Mouse (Mus musculus) embryonic facial prominence, embryonic 13.5 days (tissue): ENCODE data around the gene Wnt7b. TPM values are rescaled to one million over a fixed set of nuclear protein-coding genes. Genes with fewer than 3 reads are reported as not detected.
A peak's percentile ranks its signal among the peaks of the same experiment; 100 is the strongest.

Experiments used
- ATAC-seq: fragments of 200-750 bp; cut with Nextera tagmentation; 2 replicates; pipeline ENCODE4 v1.8.0; 2017; ENCODE audit warnings: low read depth; ENCODE audit not compliant: insufficient number of reproducible peaks, insufficient read depth, low FRiP score, low TSS enrichment
- H3K27ac ChIP-seq: fragments of 300-500 bp; sonication (generic); 2 replicates; pipeline ENCODE4 v1.5.1; 2015; ENCODE audit warnings: moderate library complexity, mild to moderate bottlenecking, inconsistent platforms
- H3K27me3 ChIP-seq: fragments of 300-500 bp; sonication (generic); 2 replicates; pipeline ENCODE4 v1.6.1; 2015; ENCODE audit warnings: mild to moderate bottlenecking, inconsistent platforms
- H3K36me3 ChIP-seq: fragments of 300-500 bp; sonication (generic); 2 replicates; pipeline ENCODE4 v1.6.1; 2015; ENCODE audit warnings: mild to moderate bottlenecking, inconsistent platforms
- H3K4me1 ChIP-seq: fragments of 300-500 bp; sonication (generic); 2 replicates; pipeline ENCODE4 v1.6.1; 2015; ENCODE audit warnings: inconsistent platforms
- H3K4me2 ChIP-seq: fragments of 300-500 bp; sonication (generic); 2 replicates; pipeline ENCODE4 v1.6.1; 2015; ENCODE audit warnings: moderate library complexity, mild to moderate bottlenecking, inconsistent platforms
- H3K4me3 ChIP-seq: fragments of 300-500 bp; sonication (generic); 2 replicates; pipeline ENCODE4 v1.5.1; 2015; ENCODE audit warnings: mild to moderate bottlenecking, inconsistent platforms
- H3K9ac ChIP-seq: fragments of 300-500 bp; sonication (generic); 2 replicates; pipeline ENCODE4 v1.6.1; 2015; ENCODE audit warnings: mild to moderate bottlenecking, inconsistent platforms
- H3K9me3 ChIP-seq: fragments of 300-500 bp; sonication (generic); 2 replicates; pipeline ENCODE4 v1.6.1; 2016; ENCODE audit warnings: inconsistent platforms
- WGBS: fragments of 180-500 bp; shearing (Covaris S2); methylation state at CpG from one replicate; pipeline ENCODE4 v1.1.7; 2015; ENCODE audit warnings: mixed read lengths; 5-methylcytosine and 5-hydroxymethylcytosine counted together
- polyA plus RNA-seq: library from polyadenylated mRNA; unstranded; fragments of >200 nt; fragmentation: Nextera tagmentation; extraction: Ambion mirVana; gene quantifications from 2 replicates; pipeline ENCODE4 v1.2.1, GENCODE M21; 2015

Wnt7b gene
- polyA plus RNA-seq, 1 experiment from 2014 or later = 44.9 TPM

DNA sequence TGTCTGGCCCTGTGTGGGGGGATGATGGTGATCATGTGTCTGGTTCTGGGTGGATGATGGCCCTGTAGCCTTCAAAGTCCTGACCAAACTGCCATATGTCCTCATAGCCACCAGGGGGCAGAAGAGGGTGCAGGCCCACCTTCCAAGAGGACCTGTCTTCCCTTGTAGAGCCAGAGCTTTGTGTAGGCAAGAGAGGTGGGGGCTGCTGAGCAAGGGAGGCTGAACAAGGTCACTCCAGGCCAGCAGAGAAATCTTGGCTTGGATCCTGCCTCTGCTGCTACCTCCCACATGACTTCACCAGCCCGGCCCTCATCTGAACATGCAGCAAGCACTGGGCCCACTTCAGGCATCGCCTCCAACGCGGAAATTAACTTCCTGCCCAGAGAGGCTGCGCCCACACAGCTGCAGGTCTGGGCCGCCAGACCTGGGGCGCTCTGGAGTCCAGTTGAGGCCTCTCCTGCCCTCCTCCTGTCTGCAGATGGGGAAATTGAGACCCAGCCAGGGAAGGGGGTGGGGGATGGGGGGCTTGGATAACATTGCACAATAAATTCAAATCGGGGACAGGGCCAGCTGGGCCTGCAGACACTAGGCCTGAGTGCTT lies 28.4 kb upstream of the Wnt7b start:
- Histone ChIP-seq H3K9me3 (peaks cover 3% of the 10 kb centered on the region; the same call in 1 of the 2 replicates), H3K4me2 (no peak overlapping the region), H3K36me3 (no peaks in the 10 kb centered on the region), H3K9ac (peak overlapping the region; percentile 49; the same call in 1 of the 2 replicates), H3K27ac (peak overlapping the region; percentile 74), H3K4me1 (peaks cover 27% of the 10 kb centered on the region), H3K4me3 (no peak overlapping the region), H3K27me3 (peaks cover 25% of the 10 kb centered on the region)
- peak; percentile 74 for ATAC-seq
- 57% methylated on average over 8 of the region's 8 CpGs for WGBS

DNA sequence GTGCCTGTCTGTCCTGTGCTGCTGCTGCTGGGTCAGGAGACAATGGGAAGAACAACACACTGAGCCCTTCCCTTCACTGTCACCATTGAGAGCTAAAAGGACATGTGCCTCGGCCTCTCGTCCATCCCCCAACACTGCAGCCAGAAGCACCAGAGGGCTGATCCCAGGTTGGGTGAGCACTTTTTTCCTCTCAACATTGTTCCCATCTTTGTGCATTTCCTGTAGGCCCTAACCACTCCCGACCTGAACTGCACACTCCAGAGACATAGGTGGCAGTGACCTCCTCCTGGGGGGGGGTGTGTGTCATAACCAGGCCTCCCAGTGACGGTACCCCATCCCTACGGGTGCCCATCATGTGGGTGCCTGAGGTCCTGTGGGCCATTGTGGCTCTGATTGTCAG lies 27.8 kb upstream of the Wnt7b start:
- H3K36me3 ChIP-seq = no peaks in the 10 kb centered on the region
- no peak overlapping the region for H3K4me3 ChIP-seq
- WGBS = 69% methylated on average over 5 of the region's 5 CpGs
- peaks cover 3% of the 10 kb centered on the region; the same call in 1 of the 2 replicates for H3K9me3 ChIP-seq
- H3K27me3 ChIP-seq = peaks cover 19% of the 10 kb centered on the region
- no peak overlapping the region for H3K27ac ChIP-seq
- peak; percentile 28; the same call in 1 of the 2 replicates for ATAC-seq
- no peak overlapping the region for H3K9ac ChIP-seq
- no peak overlapping the region for H3K4me2 ChIP-seq
- H3K4me1 ChIP-seq = peaks cover 21% of the 10 kb centered on the region

DNA sequence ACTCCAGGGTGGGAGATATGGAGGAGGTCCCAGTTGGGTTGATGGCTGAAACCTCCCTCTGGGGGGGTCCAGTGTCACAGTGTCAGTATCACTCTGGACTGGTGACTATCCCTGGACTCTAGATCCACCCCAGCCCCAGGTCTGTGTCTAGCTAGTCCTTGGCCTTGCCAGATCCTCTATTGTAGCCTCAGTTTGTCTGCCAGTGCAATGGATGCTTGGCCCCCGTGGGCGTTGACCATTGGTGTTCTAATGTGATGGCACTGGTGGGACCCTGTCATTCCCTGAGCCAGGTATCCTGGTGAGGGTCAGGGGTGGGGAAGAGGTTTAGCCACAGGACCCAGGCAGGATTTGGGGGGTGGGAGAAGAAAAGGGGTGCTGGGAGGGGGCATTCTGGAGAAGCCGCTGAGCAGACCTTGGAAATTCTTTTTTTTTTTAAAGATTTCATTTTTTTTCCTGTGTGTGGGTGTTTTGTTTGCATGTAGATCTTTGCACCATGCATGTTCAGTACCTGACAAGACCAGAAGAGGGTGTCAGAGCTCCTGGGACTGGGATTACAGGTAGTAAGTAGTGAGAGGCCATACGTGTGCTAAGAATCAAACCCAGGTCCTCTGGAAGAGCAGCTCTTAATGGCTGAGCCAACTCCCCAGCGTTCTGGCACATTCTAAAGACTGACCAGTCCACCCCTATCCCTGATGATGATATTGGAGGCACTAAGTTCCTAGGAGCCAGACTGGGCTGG lies 27.2 kb upstream of the Wnt7b start:
- Histone ChIP-seq H3K36me3 (no peaks in the 10 kb centered on the region), H3K27me3 (peaks cover 12% of the 10 kb centered on the region), H3K4me3 (no peak overlapping the region), H3K9ac (no peak overlapping the region), H3K27ac (no peak overlapping the region), H3K4me2 (no peak overlapping the region), H3K4me1 (peaks cover 19% of the 10 kb centered on the region), H3K9me3 (peaks cover 3% of the 10 kb centered on the region; the same call in 1 of the 2 replicates)
- no peak for ATAC-seq
- WGBS = 78% methylated on average over 5 of the region's 5 CpGs

DNA sequence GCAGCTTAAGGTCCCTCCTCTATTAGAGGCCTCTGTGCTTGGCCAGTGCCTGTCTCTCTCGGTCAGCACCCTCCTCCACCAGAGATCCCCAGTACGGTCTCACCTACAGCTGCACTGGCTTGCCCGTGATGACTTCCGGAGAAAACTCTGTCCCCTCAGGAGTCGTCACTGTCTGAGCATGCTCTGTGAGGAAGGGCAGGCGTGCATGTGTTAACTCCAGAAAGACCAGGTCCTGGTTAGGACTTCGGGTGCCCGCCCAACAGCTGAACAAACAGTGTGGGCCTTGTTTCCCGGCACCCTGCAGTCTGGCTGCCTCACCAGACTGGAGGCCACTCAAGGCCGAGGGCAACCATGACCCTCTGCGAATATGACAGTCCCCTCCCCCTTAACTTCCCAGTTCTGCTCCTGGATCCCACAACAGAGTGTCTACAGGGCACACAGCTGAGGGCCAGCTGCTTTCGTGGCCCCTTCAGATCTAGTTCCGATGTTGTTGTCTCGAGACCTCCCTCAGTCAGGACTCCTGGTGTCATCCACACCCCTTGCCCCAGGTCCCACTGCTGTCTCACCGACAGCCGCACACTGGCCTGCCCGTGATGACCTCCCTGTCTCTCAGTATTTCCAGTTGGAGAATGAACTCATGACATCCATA lies 23.8 kb upstream of the Wnt7b start:
- Histone ChIP-seq H3K27me3 (no peaks in the 10 kb centered on the region), H3K4me3 (no peak overlapping the region), H3K4me1 (peaks cover 5% of the 10 kb centered on the region), H3K9me3 (no peaks in the 10 kb centered on the region), H3K36me3 (no peaks in the 10 kb centered on the region), H3K27ac (no peak overlapping the region), H3K9ac (0 out of 2 replicates have a peak overlapping the region, but pooled peaks have one; percentile 12), H3K4me2 (no peak overlapping the region)
- ATAC-seq = no peak
- WGBS = 54% methylated on average over 17 of the region's 17 CpGs

DNA sequence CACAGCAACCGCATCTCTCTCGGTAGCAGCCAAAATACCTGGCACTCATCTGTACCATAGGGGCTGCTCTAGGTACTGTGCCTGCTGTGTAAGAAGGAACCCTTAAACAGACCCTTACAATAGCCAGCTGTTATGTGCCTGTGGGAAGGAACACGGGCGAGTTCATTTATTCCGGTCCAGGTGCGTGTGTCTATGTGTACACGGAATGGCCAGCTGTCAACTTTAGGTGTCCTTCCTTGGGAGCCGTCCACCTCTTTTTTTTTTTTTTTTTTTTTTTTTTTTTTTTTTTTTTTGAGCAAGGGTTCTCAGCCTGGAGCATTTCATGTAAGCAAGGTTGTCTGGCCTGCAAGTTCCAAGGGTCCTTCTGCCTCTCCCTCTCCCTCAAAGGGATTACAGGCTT lies 22.7 kb upstream of the Wnt7b start:
- Histone ChIP-seq H3K4me3 (no peak overlapping the region), H3K36me3 (no peaks in the 10 kb centered on the region), H3K9ac (no peak overlapping the region), H3K9me3 (no peaks in the 10 kb centered on the region), H3K27me3 (no peaks in the 10 kb centered on the region), H3K4me1 (peaks cover 6% of the 10 kb centered on the region; the same call in 1 of the 2 replicates), H3K27ac (no peak overlapping the region), H3K4me2 (no peak overlapping the region)
- 87% methylated on average over 8 of the region's 8 CpGs for WGBS
- no peak for ATAC-seq

DNA sequence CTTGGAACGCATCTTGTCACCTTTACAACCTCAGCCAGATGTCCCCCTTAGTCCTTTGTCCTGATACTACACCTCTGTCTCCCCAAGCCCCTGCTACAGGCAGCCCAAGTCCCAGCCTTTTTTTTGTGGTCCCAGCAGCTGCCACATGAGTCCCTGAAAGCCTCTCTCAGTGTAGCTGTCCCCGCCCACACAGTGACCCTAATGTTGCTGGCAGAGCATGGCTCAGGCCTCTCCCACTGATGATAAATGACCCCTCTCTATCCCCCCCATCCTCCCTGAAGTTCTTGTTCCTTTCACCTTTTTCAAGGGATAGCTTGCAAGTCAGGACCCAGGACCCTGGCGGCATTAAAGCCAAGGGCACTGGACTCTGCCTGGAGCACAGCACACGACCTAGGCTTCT lies 22.2 kb upstream of the Wnt7b start:
- no peak overlapping the region for H3K4me3 ChIP-seq
- no peaks in the 10 kb centered on the region for H3K27me3 ChIP-seq
- no peak overlapping the region for H3K27ac ChIP-seq
- 73% methylated on average over 4 of the region's 4 CpGs for WGBS
- no peak overlapping the region for H3K4me2 ChIP-seq
- no peaks in the 10 kb centered on the region for H3K9me3 ChIP-seq
- no peak overlapping the region for H3K9ac ChIP-seq
- peaks cover 10% of the 10 kb centered on the region; the same call in 1 of the 2 replicates for H3K4me1 ChIP-seq
- no peaks in the 10 kb centered on the region for H3K36me3 ChIP-seq
- ATAC-seq = no peak

DNA sequence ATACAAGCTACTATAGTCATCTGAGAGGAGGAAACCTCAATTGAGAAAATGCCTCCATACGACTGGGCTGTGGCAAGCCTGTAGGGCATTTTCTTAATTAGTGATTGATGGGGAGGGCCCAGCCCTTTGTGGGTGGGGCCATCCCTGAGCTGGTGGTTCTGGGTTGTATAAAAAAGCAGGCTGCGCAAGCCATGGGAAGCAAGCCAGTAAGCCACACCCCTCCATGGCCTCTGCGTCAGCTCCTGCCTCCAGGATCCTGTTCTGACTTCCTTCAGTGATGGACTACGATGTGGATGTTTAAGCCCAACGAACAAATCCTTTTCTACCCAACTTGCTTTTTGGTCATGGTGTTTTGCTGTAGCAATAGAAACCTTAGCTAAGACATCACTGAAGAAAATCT lies 21.1 kb upstream of the Wnt7b start:
- no peak overlapping the region for H3K27ac ChIP-seq
- H3K4me3 ChIP-seq = no peak overlapping the region
- H3K36me3 ChIP-seq = no peaks in the 10 kb centered on the region
- no peak overlapping the region for H3K4me2 ChIP-seq
- ATAC-seq = no peak
- H3K4me1 ChIP-seq = peaks cover 14% of the 10 kb centered on the region; the same call in 1 of the 2 replicates
- no peaks in the 10 kb centered on the region for H3K9me3 ChIP-seq
- no peak overlapping the region for H3K9ac ChIP-seq
- 31% methylated on average over 5 of the region's 5 CpGs for WGBS
- H3K27me3 ChIP-seq = no peaks in the 10 kb centered on the region

DNA sequence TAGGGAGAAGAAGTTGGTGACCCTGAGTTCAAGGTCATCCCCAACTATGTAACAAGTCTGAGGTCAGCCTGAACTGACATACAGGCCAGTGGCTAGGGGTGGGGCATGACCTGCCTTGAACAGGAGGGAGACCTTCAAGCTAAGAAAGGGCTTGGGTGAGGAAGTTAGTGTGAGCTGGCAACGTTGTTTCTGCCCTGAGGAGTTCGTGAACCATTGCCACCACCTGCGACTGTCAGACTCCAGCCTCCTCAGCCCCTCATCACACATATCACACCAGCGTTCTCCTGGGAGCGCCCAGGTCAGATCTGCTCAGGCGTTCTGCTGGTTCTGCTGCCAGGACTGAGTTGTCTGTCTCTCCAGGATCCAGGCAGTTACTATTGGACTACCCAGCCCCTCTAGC lies 20.5 kb upstream of the Wnt7b start:
- Histone ChIP-seq H3K4me1 (peaks cover 14% of the 10 kb centered on the region; the same call in 1 of the 2 replicates), H3K9me3 (no peaks in the 10 kb centered on the region), H3K36me3 (no peaks in the 10 kb centered on the region), H3K27ac (no peak overlapping the region), H3K9ac (no peak overlapping the region), H3K4me3 (no peak overlapping the region), H3K4me2 (no peak overlapping the region), H3K27me3 (no peaks in the 10 kb centered on the region)
- WGBS = 79% methylated on average over 6 of the region's 6 CpGs
- ATAC-seq = no peak

DNA sequence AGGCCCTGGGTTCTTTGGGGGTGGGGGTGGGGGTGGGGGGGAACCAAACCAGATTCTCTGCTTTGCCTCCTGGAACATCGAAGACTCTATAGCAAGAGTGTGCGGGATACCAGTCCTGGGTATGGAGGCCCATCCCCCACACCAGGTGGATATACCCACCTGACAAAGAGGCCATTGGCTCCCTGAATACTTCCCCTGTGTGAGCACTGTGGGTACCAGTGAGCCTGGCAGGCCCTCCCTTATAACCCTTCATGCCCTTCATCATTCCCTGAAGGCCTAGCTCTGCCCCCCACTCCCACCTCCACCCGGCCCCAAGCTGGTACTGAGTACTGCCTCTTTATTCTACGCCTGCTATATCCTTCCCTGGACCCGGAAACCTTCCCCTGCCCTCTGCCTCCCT lies 19.7 kb upstream of the Wnt7b start:
- H3K9me3 ChIP-seq = no peaks in the 10 kb centered on the region
- H3K9ac ChIP-seq = no peak overlapping the region
- WGBS = 88% methylated on average over 5 of the region's 5 CpGs
- no peak for ATAC-seq
- H3K4me1 ChIP-seq = peaks cover 14% of the 10 kb centered on the region; the same call in 1 of the 2 replicates
- no peak overlapping the region for H3K4me2 ChIP-seq
- H3K4me3 ChIP-seq = no peak overlapping the region
- H3K27ac ChIP-seq = no peak overlapping the region
- no peaks in the 10 kb centered on the region for H3K27me3 ChIP-seq
- no peaks in the 10 kb centered on the region for H3K36me3 ChIP-seq

DNA sequence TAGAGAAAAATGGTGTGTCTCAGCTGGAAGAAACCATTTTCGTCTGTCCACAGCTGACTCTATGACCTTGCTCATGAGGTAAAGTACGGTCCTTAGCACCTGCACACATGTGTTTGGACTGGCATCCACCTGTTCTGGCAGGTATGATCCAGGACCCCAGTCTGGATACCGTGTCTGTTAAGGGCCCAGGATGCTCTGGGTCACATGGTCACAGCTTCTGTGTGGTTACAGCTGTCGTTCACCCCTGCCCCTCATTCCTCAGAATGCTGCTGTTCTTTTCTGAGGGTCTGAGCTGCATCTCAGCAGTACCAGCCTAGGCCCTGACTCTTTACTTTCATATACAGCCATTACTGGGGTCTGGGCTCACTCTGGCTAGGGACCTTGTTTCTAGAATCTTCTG lies 18.9 kb upstream of the Wnt7b start:
- Histone ChIP-seq H3K4me1 (peaks cover 14% of the 10 kb centered on the region; the same call in 1 of the 2 replicates), H3K9me3 (no peaks in the 10 kb centered on the region), H3K4me3 (no peak overlapping the region), H3K9ac (no peak overlapping the region), H3K36me3 (no peaks in the 10 kb centered on the region), H3K27ac (no peak overlapping the region), H3K4me2 (no peak overlapping the region), H3K27me3 (no peaks in the 10 kb centered on the region)
- 79% methylated on average over 4 of the region's 4 CpGs for WGBS
- no peak for ATAC-seq

DNA sequence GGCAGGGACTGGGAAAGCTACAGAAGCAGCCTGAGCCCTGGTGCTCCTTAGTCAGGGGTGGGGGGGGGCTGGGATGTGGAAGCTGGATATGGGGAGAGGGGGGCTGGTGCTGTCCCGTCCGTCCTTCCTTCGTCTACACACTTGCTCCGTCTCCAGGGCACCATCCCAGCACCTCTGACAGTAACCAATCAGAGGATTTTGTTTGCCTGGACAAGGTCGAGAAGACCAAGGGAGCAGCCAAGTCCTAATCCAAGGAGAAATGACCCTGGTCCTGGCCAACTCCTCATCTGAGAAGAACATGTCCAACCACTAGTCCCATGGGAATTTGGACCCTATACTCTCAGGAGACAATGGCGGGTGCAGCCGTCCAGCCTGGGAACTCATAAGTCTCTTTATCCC lies 18.4 kb upstream of the Wnt7b start:
- Histone ChIP-seq H3K4me3 (no peak overlapping the region), H3K4me1 (peaks cover 14% of the 10 kb centered on the region; the same call in 1 of the 2 replicates), H3K27ac (no peak overlapping the region), H3K9me3 (no peaks in the 10 kb centered on the region), H3K9ac (no peak overlapping the region), H3K4me2 (peak overlapping the region; percentile 22), H3K36me3 (no peaks in the 10 kb centered on the region), H3K27me3 (no peaks in the 10 kb centered on the region)
- 80% methylated on average over 7 of the region's 7 CpGs for WGBS
- ATAC-seq = no peak
